ENCODE assay signal across 11 mouse cellular contexts in genomic region chr6:61902715-61903114, GRCm38 (mm10).
DNase-seq lines count a peak whose midpoint lies in the region; ATAC-seq and TF ChIP-seq lines count a peak whose summit lies in the region.
"Had no signal": no experiment of that assay in that cellular context is flagged by ENCODE, and none has a peak within 500 bp of the region (broad histone marks: within the 10 kb centered on the region; RNA-seq: fewer than 3 reads in every experiment).

No protein-coding gene starts in this region.

- H3K4me1 ChIP-seq in heart, postnatal 0 days (ENCODE audit: control insufficient read depth, insufficient read depth): no peaks in the 10 kb centered on the region
- no peaks in the 10 kb centered on the region for H3K4me1 ChIP-seq in heart, embryonic 11.5 days (ENCODE audit: control insufficient read depth, insufficient read depth, low read length)
- H3K4me1 ChIP-seq in neural tube, embryonic 11.5 days (ENCODE audit: control insufficient read depth, insufficient read depth, low read length): no peaks in the 10 kb centered on the region
- no peaks in the 10 kb centered on the region for H3K4me1 ChIP-seq in neural tube, embryonic 15.5 days
- H3K4me1 ChIP-seq: forebrain, embryonic 15.5 days had no signal

- H3K9ac ChIP-seq in heart, postnatal 0 days (replicated peaks; ENCODE audit: low read depth, low read length): no peak overlapping the region
- no peak overlapping the region for H3K9ac ChIP-seq in heart, embryonic 11.5 days (ENCODE audit: low read depth, low read length)
- H3K9ac ChIP-seq in neural tube, embryonic 11.5 days (ENCODE audit: low read length): no peak overlapping the region
- no peak overlapping the region for H3K9ac ChIP-seq in neural tube, embryonic 15.5 days (replicated peaks)
- H3K9ac ChIP-seq: forebrain, embryonic 15.5 days had no signal

- no peak for DNase-seq in heart, postnatal 0 days (ENCODE audit: low spot score)
- DNase-seq in neural tube, embryonic 11.5 days (ENCODE audit: low spot score): peak; percentile 12
- DNase-seq in embryo, embryonic 10.5 days (ENCODE audit: low spot score): peak; percentile 7
- DNase-seq in lung, postnatal 36 days: peak; percentile 21
- DNase-seq in testis, postnatal 14 days (ENCODE audit: low spot score): no peak
- DNase-seq: thymus, postnatal 25 days had no signal

- TF ChIP-seq EP300 in heart, postnatal 0 days (IDR thresholded peaks at IDR 0.05; ENCODE audit: low read depth): no peak

- no peak overlapping the region for H3K27ac ChIP-seq in heart, postnatal 0 days (ENCODE audit: low read depth)
- no peak overlapping the region for H3K27ac ChIP-seq in heart, embryonic 11.5 days (ENCODE audit: low read depth, low read length)
- H3K27ac ChIP-seq in neural tube, embryonic 11.5 days (ENCODE audit: low read depth, low read length): no peak overlapping the region
- no peak overlapping the region for H3K27ac ChIP-seq in neural tube, embryonic 15.5 days (replicated peaks)
- H3K27ac ChIP-seq: forebrain, embryonic 15.5 days; macrophage had no signal

- no peaks in the 10 kb centered on the region for H3K27me3 ChIP-seq in heart, postnatal 0 days (ENCODE audit: control insufficient read depth, insufficient read depth, low read length)
- H3K27me3 ChIP-seq in heart, embryonic 11.5 days (ENCODE audit: control insufficient read depth, insufficient read depth, low read length): no peaks in the 10 kb centered on the region
- no peaks in the 10 kb centered on the region for H3K27me3 ChIP-seq in neural tube, embryonic 11.5 days (ENCODE audit: control insufficient read depth, insufficient read depth, low read length)
- no peaks in the 10 kb centered on the region for H3K27me3 ChIP-seq in neural tube, embryonic 15.5 days (replicated peaks)
- H3K27me3 ChIP-seq: forebrain, embryonic 15.5 days had no signal

- no peaks in the 10 kb centered on the region for H3K36me3 ChIP-seq in heart, postnatal 0 days (replicated peaks; ENCODE audit: control insufficient read depth, insufficient read depth, low read length)
- H3K36me3 ChIP-seq in heart, embryonic 11.5 days (ENCODE audit: control insufficient read depth, insufficient read depth, low read length): no peaks in the 10 kb centered on the region
- no peaks in the 10 kb centered on the region for H3K36me3 ChIP-seq in neural tube, embryonic 11.5 days (ENCODE audit: control insufficient read depth, insufficient read depth, low read length)
- H3K36me3 ChIP-seq in neural tube, embryonic 15.5 days: no peaks in the 10 kb centered on the region
- H3K36me3 ChIP-seq: forebrain, embryonic 15.5 days had no signal

- no peak for ATAC-seq in heart, postnatal 0 days (ENCODE audit: insufficient read depth, low read depth)
- ATAC-seq in heart, embryonic 11.5 days (replicated peaks; ENCODE audit: insufficient number of reproducible peaks, low FRiP score, low TSS enrichment): no peak
- no peak for ATAC-seq in neural tube, embryonic 11.5 days (ENCODE audit: insufficient read depth, low FRiP score, low TSS enrichment)
- no peak for ATAC-seq in neural tube, embryonic 15.5 days (ENCODE audit: low FRiP score)
- no peak for ATAC-seq in inflammation-experienced regulatory T-cells, adult 6 months
- ATAC-seq: forebrain, embryonic 15.5 days had no signal

- no peaks in the 10 kb centered on the region for H3K9me3 ChIP-seq in heart, postnatal 0 days (replicated peaks; ENCODE audit: control insufficient read depth, low read length)
- H3K9me3 ChIP-seq in heart, embryonic 11.5 days (replicated peaks; ENCODE audit: control insufficient read depth, low read length): no peaks in the 10 kb centered on the region
- no peaks in the 10 kb centered on the region for H3K9me3 ChIP-seq in neural tube, embryonic 11.5 days (ENCODE audit: control insufficient read depth, low read length)
- no peaks in the 10 kb centered on the region for H3K9me3 ChIP-seq in neural tube, embryonic 15.5 days (replicated peaks)
- H3K9me3 ChIP-seq: forebrain, embryonic 15.5 days had no signal

- WGBS in heart, postnatal 0 days: 15% methylated on average over 1 of the region's 1 CpGs
- 6% methylated on average over 1 of the region's 1 CpGs for WGBS in heart, embryonic 11.5 days (ENCODE audit: insufficient replicate concordance)
- WGBS in neural tube, embryonic 11.5 days: 18% methylated on average over 1 of the region's 1 CpGs
- 34% methylated on average over 1 of the region's 1 CpGs for WGBS in neural tube, embryonic 15.5 days

- H3K4me2 ChIP-seq in heart, postnatal 0 days (ENCODE audit: low read depth, low read length): no peak overlapping the region
- H3K4me2 ChIP-seq in heart, embryonic 11.5 days: no peak overlapping the region
- H3K4me2 ChIP-seq in neural tube, embryonic 11.5 days (ENCODE audit: low read depth): no peak overlapping the region
- H3K4me2 ChIP-seq in neural tube, embryonic 15.5 days: no peak overlapping the region
- H3K4me2 ChIP-seq: forebrain, embryonic 15.5 days had no signal

- no peak overlapping the region for H3K4me3 ChIP-seq in heart, postnatal 0 days (ENCODE audit: low read depth, low read length)
- H3K4me3 ChIP-seq in heart, embryonic 11.5 days (ENCODE audit: low read depth, low read length): no peak overlapping the region
- no peak overlapping the region for H3K4me3 ChIP-seq in neural tube, embryonic 11.5 days (ENCODE audit: low read depth, low read length)
- H3K4me3 ChIP-seq in neural tube, embryonic 15.5 days (replicated peaks): no peak overlapping the region
- H3K4me3 ChIP-seq: forebrain, embryonic 15.5 days had no signal

- peak; percentile 44 for TF ChIP-seq CTCF in heart, postnatal 0 days (IDR thresholded peaks at IDR 0.05; ENCODE audit: low read depth)

Comparison
In these comparisons a context has a peak if more than half of its experiments do, and no peak if none do; other contexts are left out.
1. DNase-seq: peak in neural tube, embryonic 11.5 days (single experiment), embryo, embryonic 10.5 days (single experiment) and lung, postnatal 36 days (single experiment); none in heart, postnatal 0 days (single experiment) and testis, postnatal 14 days (single experiment).